ENCODE assay signal across 27 mouse cellular contexts in the genomic region with DNA sequence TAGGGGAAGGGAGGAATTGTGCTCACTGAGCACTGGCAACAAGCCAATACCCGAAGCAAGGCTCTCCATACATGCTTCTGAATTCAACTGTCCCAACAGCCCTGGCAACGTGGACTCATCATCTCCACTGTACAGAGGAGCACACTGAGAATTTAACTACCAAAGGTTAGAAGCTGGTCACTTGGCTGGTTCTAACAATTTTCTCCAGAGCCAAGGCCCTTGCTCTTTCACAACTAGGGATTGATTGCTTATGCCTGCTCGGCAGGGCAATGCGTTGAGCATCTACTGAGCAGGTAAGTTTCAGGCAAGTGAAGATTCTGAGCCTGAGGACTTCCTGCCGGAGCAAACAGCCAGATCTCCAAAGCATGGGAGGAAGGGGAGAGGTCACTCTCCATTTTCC.
"Had no signal": no experiment of that assay in that cellular context is flagged by ENCODE, and none has a peak within 500 bp of the region (broad histone marks: within the 10 kb centered on the region; RNA-seq: fewer than 3 reads in every experiment).

No protein-coding gene starts in this region.

- DNase-seq: cerebellum, adult 8-10 months; cerebellum, adult 9-10 months; cerebellum, adult 9-11 months; cerebellum, postnatal 10 days; cerebellum, postnatal 14 days; cerebellum, postnatal 25 days; cerebellum, postnatal 36 days; embryo, embryonic 11 days; forebrain, postnatal 0 days; gastrocnemius, adult 2 months; gastrocnemius, postnatal 10 days; gastrocnemius, postnatal 14 days; gastrocnemius, postnatal 25 days; gastrocnemius, postnatal 36 days; heart, adult 18-20 months; heart, adult 2 months had no signal

- H3K4me1 ChIP-seq: forebrain, embryonic 15.5 days had no signal

- ATAC-seq: forebrain, embryonic 13.5 days; forebrain, embryonic 14.5 days; forebrain, embryonic 15.5 days; forebrain, embryonic 16.5 days; forebrain, postnatal 0 days had no signal

- H3K36me3 ChIP-seq: embryonic facial prominence, embryonic 10.5 days; embryonic facial prominence, embryonic 12.5 days; embryonic facial prominence, embryonic 13.5 days; embryonic facial prominence, embryonic 15.5 days; forebrain, embryonic 10.5 days; forebrain, embryonic 12.5 days; forebrain, embryonic 15.5 days had no signal

- H3K27ac ChIP-seq: embryonic facial prominence, embryonic 10.5 days; embryonic facial prominence, embryonic 12.5 days; embryonic facial prominence, embryonic 13.5 days; embryonic facial prominence, embryonic 15.5 days; forebrain, embryonic 10.5 days; forebrain, embryonic 12.5 days; forebrain, embryonic 13.5 days; forebrain, embryonic 15.5 days; gastrocnemius, adult 2 months; heart, adult 2 months had no signal

- H3K4me2 ChIP-seq: embryonic facial prominence, embryonic 12.5 days; embryonic facial prominence, embryonic 13.5 days; embryonic facial prominence, embryonic 15.5 days; forebrain, embryonic 12.5 days; forebrain, embryonic 13.5 days; forebrain, embryonic 15.5 days had no signal

- H3K9me3 ChIP-seq: embryonic facial prominence, embryonic 10.5 days; embryonic facial prominence, embryonic 12.5 days; embryonic facial prominence, embryonic 13.5 days; embryonic facial prominence, embryonic 15.5 days; forebrain, embryonic 10.5 days; forebrain, embryonic 12.5 days; forebrain, embryonic 13.5 days; forebrain, embryonic 15.5 days had no signal

- H3K9ac ChIP-seq: embryonic facial prominence, embryonic 12.5 days; embryonic facial prominence, embryonic 13.5 days; embryonic facial prominence, embryonic 15.5 days; forebrain, embryonic 12.5 days; forebrain, embryonic 13.5 days; forebrain, embryonic 15.5 days; forebrain, postnatal 0 days had no signal

- H3K27me3 ChIP-seq: embryonic facial prominence, embryonic 12.5 days; embryonic facial prominence, embryonic 13.5 days; embryonic facial prominence, embryonic 15.5 days; forebrain, embryonic 12.5 days; forebrain, embryonic 13.5 days; forebrain, embryonic 15.5 days had no signal

- H3K4me3 ChIP-seq: embryonic facial prominence, embryonic 10.5 days; embryonic facial prominence, embryonic 12.5 days; embryonic facial prominence, embryonic 13.5 days; embryonic facial prominence, embryonic 15.5 days; erythroblast, embryonic 14.5 days; forebrain, embryonic 10.5 days; forebrain, embryonic 12.5 days; forebrain, embryonic 13.5 days; forebrain, embryonic 15.5 days; gastrocnemius, adult 2 months; heart, adult 2 months had no signal
